Mouse (Mus musculus): ENCODE measurements at regions not wholly inside any gene's neighbourhood (a gene's known extent, or its start where the extent isn't known, plus 50 kb on each side); places are given as distances from the start of the nearest gene placed in this dataset.
"Not testable (repeated sequence)": the region's sequence is repeated elsewhere in the genome, so short reads cannot be mapped to it uniquely, and the experiment has no call there.

- no peak for ATAC-seq
Measured at GRCm38 (mm10) chr9:97297538-97297937, 72.2 kb downstream of the Trim42 start.

- ATAC-seq: no peak
Measured at GRCm38 (mm10) chr9:97295770-97296169, 74.0 kb downstream of the Trim42 start.

GRCm38 (mm10) chr9:97291870-97292269 lies 77.9 kb downstream of the Trim42 start:
- ATAC-seq: no peak

- no peak for ATAC-seq
Measured at GRCm38 (mm10) chr9:97284282-97284802, 85.4 kb downstream of the Trim42 start.

- ATAC-seq: no peak
Measured at GRCm38 (mm10) chr9:97282090-97282489, 87.7 kb downstream of the Trim42 start.

GRCm38 (mm10) chr9:97275449-97275848 lies 94.3 kb downstream of the Trim42 start:
- ATAC-seq: not testable (repeated sequence)

GRCm38 (mm10) chr9:97273891-97274290 lies 95.9 kb downstream of the Trim42 start:
- ATAC-seq: no peak

GRCm38 (mm10) chr9:97272061-97272460 lies 97.7 kb downstream of the Trim42 start:
- ATAC-seq: no peak

- no peak for ATAC-seq
Measured at GRCm38 (mm10) chr9:97247621-97248020, 122.1 kb downstream of the Trim42 start.

- no peak for ATAC-seq
Measured at GRCm38 (mm10) chr9:97226074-97226473, 115.1 kb upstream of the Slc25a36 start.

- ATAC-seq: no peak
Measured at GRCm38 (mm10) chr9:97224549-97224948, 113.6 kb upstream of the Slc25a36 start.

GRCm38 (mm10) chr9:97214806-97215205 lies 103.8 kb upstream of the Slc25a36 start:
- ATAC-seq: no peak

GRCm38 (mm10) chr9:97190321-97190860 lies 79.4 kb upstream of the Slc25a36 start:
- no peak for ATAC-seq

- ATAC-seq: no peak
Measured at GRCm38 (mm10) chr9:97189646-97190045, 78.7 kb upstream of the Slc25a36 start.

- no peak for ATAC-seq
Measured at GRCm38 (mm10) chr9:97188616-97189330, 77.8 kb upstream of the Slc25a36 start.

- no peak for ATAC-seq
Measured at GRCm38 (mm10) chr9:97173230-97173951, 62.4 kb upstream of the Slc25a36 start.

GRCm38 (mm10) chr9:97172075-97172474 lies 61.1 kb upstream of the Slc25a36 start:
- peak; percentile 43 for ATAC-seq

GRCm38 (mm10) chr9:97171484-97171883 lies 60.5 kb upstream of the Slc25a36 start:
- no peak for ATAC-seq

GRCm38 (mm10) chr9:97170836-97171235 lies 59.9 kb upstream of the Slc25a36 start:
- no peak for ATAC-seq

- ATAC-seq: no peak
Measured at GRCm38 (mm10) chr9:97162465-97162864, 51.5 kb upstream of the Slc25a36 start.
